Mouse (Mus musculus) heart, embryonic 13.5 days (tissue): ENCODE results near the gene Gm6657. TPM values are rescaled to one million over a fixed set of nuclear protein-coding genes. Genes with fewer than 3 reads are reported as not detected.

Experiments
- ATAC-seq: fragments of 200-750 bp; cut with Nextera tagmentation; 2 replicates; pipeline ENCODE4 v1.8.0; 2017; ENCODE audit warnings: moderate TSS enrichment; ENCODE audit not compliant: insufficient number of reproducible peaks, low FRiP score, low TSS enrichment; ENCODE audit errors: extremely low read depth
- H3K27ac ChIP-seq: fragments of 300-500 bp; sonication (generic); replicated peaks from 2 replicates; pipeline ENCODE4 v1.5.1; 2015; ENCODE audit warnings: moderate library complexity, mild to moderate bottlenecking, inconsistent platforms
- H3K27me3 ChIP-seq: fragments of 300-500 bp; sonication (generic); replicated peaks from 2 replicates; pipeline ENCODE4 v1.6.1; 2015; ENCODE audit warnings: mild to moderate bottlenecking, inconsistent platforms
- H3K36me3 ChIP-seq: fragments of 300-500 bp; sonication (generic); 2 replicates; pipeline ENCODE4 v1.6.1; 2015; ENCODE audit warnings: mild to moderate bottlenecking, inconsistent platforms
- H3K4me1 ChIP-seq: fragments of 300-500 bp; sonication (generic); 2 replicates; pipeline ENCODE4 v1.6.1; 2015; ENCODE audit warnings: inconsistent platforms
- H3K4me2 ChIP-seq: fragments of 300-500 bp; sonication (generic); 2 replicates; pipeline ENCODE4 v1.6.1; 2015; ENCODE audit warnings: inconsistent platforms, mild to moderate bottlenecking, moderate library complexity
- H3K4me3 ChIP-seq: fragments of 300-500 bp; sonication (generic); 2 replicates; pipeline ENCODE4 v1.5.1; 2015; ENCODE audit warnings: moderate library complexity, mild to moderate bottlenecking, inconsistent platforms
- H3K9ac ChIP-seq: fragments of 300-500 bp; sonication (generic); 2 replicates; pipeline ENCODE4 v1.6.1; 2015; ENCODE audit warnings: inconsistent platforms, mild to moderate bottlenecking, moderate library complexity
- H3K9me3 ChIP-seq: fragments of 300-500 bp; sonication (generic); 2 replicates; pipeline ENCODE4 v1.6.1; 2016; ENCODE audit warnings: inconsistent platforms
- WGBS: fragments of 180-500 bp; shearing (Covaris S2); methylation state at CpG from one replicate; pipeline ENCODE4 v1.1.7; 2015; ENCODE audit warnings: mixed read lengths; 5-methylcytosine and 5-hydroxymethylcytosine counted together
- polyA plus RNA-seq: library from polyadenylated mRNA; unstranded; fragments of >200 nt; fragmentation: Nextera tagmentation; extraction: Ambion mirVana; gene quantifications from 2 replicates; pipeline ENCODE4 v1.2.1, GENCODE M21; 2015

Gene Gm6657
- polyA plus RNA-seq, 1 experiment from 2014 or later, result not detected

DNA sequence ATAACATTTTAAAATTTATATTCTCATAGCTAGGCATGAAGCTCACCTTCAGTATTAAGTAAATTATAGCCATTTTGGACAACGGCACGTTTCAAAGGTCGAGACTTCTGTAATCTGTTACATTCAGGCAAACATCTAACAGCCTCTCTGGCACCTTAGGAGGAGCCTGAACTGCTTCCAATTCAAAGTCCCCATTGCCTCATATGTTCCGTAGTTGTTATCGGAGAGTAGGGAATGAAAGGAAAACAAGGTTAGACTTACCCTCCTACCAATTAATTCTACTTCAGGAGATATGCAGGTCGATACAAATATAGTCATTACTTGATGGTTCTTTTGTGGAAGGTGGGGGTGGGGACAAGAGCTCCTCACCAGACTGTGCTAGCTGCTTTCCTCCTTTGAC, 21.4 kb downstream of the Gm6657 start:
- no peak overlapping the region for H3K9ac ChIP-seq
- H3K4me3 ChIP-seq, result no peak overlapping the region
- no peak for ATAC-seq
- no peaks in the 10 kb centered on the region for H3K4me1 ChIP-seq
- WGBS, result 57% methylated on average over 6 of the region's 6 CpGs
- no peaks in the 10 kb centered on the region for H3K9me3 ChIP-seq
- no peak overlapping the region for H3K27ac ChIP-seq
- no peaks in the 10 kb centered on the region for H3K27me3 ChIP-seq
- no peaks in the 10 kb centered on the region for H3K36me3 ChIP-seq
- H3K4me2 ChIP-seq, result no peak overlapping the region

DNA sequence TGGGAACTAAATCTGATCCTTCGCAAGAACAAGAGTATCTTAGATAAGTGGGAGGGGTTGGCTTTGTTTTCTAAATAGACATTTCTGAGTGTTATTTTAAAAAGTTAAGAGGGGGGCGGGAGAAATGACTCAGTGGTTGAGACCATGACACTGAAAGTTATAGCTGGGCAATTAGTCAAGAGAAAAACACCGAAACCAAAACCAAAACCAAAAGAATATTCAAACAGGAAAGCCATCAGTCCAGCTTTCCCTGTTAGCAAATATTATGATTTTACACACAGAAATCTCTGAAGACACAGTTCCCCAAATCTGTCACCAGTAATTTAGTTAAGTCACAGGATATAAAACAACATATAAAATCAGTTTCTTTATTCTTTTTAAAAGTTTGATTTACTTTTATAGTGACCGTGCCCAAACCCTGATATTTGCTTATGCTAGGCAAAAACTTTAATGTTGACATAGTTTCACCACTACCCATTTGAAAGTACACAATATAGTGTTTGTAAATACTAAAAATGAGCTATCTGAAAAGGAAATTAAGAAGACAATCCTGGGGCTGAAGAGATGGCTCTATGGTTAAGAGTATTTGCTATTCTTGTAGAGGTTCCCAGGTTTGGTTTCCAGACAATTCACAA, 25.3 kb downstream of the Gm6657 start:
- no peak for ATAC-seq
- WGBS, result 75% methylated on average over 4 of the region's 4 CpGs
- Histone ChIP-seq H3K4me1 (no peaks in the 10 kb centered on the region), H3K9me3 (no peaks in the 10 kb centered on the region), H3K27ac (no peak overlapping the region), H3K4me3 (no peak overlapping the region), H3K36me3 (no peaks in the 10 kb centered on the region), H3K9ac (no peak overlapping the region), H3K4me2 (no peak overlapping the region), H3K27me3 (no peaks in the 10 kb centered on the region)

DNA sequence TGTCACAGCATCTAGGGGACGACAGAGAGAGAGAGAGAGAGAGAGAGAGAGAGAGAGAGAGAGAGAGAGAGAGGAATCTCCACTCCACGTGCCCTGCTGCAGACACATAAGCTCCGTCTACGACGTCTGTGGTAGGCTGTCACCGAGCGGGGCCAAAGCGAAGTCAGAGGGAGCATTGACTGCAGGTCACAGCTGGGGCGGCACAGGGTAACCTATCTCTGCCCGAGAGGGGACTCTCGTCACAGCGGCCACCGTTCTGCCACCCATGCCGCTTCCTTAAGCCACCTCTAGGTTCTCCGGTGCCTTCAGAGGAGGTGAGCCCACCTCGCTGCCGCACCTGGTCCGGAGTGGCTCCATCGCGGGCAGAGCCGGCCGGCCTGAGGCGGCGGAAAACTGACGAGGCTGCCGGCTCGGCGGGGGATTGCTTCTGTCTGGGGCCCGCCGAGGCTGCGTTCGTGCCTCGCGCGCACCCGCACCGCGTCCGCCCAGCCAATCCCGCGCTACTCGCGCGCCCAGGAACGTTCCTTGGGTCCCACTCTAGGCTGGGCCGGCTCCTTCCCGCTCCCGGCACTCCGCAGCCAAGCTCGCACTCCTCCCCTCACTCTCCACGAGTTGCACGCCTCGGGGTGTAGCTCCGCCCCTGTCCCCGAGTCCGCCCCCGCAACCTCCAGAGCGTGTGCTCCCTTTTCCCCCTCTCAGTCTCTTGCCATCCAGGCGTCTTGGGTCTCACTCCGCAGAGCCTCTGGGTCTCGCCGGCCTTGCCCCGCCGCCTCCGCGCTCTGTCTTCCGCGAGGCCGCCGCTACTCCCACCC, 31.9 kb downstream of the Gm6657 start, which contains the start of gene Gphn:
Gene Gphn, plus strand, starts transcription at position 673 of the 812 bp plus-strand sequence.
- Histone ChIP-seq H3K9me3 (no peaks in the 10 kb centered on the region), H3K9ac (peak within 1 kb of the TSS; percentile 93), H3K27me3 (no peaks in the 10 kb centered on the region), H3K4me3 (peak within 1 kb of the TSS; percentile 97), H3K4me1 (peaks cover 10% of the 10 kb centered on the region), H3K27ac (peak within 1 kb of the TSS; percentile 99), H3K36me3 (no peaks in the 10 kb centered on the region), H3K4me2 (peak within 1 kb of the TSS; percentile 83)
- peak; percentile 89 for ATAC-seq
- under 1% methylated on average over 69 of the region's 70 CpGs for WGBS

DNA sequence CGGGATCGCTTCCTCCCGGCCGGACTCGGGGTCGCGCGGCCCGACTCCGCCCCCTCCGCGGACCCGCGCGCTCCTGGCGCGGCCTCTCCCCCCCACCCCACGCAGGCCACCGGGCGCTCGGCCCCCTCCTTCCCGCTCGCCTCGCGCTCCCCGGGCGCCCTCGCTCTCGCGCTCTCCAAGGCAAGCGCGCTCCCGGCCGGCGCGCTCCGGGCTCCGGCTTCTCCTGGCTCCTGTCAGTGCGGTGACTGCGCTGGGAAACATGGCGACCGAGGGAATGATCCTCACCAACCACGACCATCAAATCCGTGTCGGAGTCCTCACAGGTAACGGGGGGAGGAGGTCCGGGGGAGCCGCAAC, 32.5 kb downstream of the Gm6657 start:
- peak overlapping the region; percentile 93 for H3K9ac ChIP-seq
- WGBS, result under 1% methylated on average over 44 of the region's 48 CpGs

DNA sequence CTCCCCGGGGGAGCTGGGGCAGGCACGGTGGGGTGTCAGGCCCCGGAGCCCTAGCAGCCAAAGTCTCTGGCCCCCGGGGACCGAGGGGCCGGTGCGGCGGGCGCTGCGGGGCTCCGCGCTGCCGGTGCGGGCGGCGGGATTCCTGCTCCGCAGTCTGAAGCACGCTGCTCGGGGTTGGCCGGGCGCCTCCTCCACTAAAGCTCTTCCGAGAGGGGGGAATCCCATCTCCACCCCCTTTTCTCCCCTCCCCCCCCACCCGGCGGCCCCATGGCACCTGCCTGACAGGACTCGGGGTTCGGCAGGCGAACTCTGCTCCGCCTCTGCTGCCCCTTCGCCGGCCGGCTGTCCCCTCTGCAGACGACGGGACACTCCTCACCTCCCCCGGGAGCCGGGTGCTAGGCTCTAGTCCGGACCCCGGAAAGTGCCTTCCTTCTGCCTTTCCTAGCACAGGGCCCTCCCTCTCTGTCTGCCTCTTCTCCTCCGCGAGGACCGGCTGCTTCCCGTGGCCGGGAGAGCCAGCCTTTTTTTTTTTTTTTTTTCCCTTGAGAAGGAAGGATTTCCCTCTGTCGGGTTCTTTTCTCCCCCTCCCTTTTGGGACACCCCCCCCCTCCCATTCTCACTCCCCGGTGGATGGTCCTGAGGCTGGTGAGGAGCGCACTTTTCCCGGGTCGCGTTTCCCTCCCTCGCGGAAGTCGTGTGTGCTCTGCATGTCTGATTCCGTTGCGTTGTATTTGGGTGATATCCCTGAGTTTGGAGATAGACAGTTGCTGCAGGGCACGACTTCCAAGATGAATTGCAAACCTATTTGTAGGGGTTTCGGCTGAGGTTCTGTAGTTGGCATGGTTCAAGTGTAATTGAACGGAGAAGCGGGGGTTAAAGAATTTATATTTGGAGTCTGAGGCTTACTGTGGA, 33.2 kb downstream of the Gm6657 start:
- WGBS, result under 1% methylated on average over 49 of the region's 57 CpGs
- H3K9me3 ChIP-seq, result no peaks in the 10 kb centered on the region
- peak overlapping the region; percentile 99 for H3K27ac ChIP-seq
- peak overlapping the region; percentile 97 for H3K4me3 ChIP-seq
- H3K9ac ChIP-seq, result peak overlapping the region; percentile 93
- no peaks in the 10 kb centered on the region for H3K27me3 ChIP-seq
- no peaks in the 10 kb centered on the region for H3K36me3 ChIP-seq
- peak overlapping the region; percentile 83 for H3K4me2 ChIP-seq
- no peak for ATAC-seq
- peaks cover 14% of the 10 kb centered on the region for H3K4me1 ChIP-seq

More for the DNA sequence above, 32.5 kb downstream of the Gm6657 start:
- Histone ChIP-seq H3K27ac (peak overlapping the region; percentile 99), H3K9me3 (no peaks in the 10 kb centered on the region), H3K4me2 (peak overlapping the region; percentile 83), H3K36me3 (no peaks in the 10 kb centered on the region), H3K4me3 (peak overlapping the region; percentile 97), H3K4me1 (peaks cover 10% of the 10 kb centered on the region), H3K27me3 (no peaks in the 10 kb centered on the region)
- peak; percentile 77 for ATAC-seq

DNA sequence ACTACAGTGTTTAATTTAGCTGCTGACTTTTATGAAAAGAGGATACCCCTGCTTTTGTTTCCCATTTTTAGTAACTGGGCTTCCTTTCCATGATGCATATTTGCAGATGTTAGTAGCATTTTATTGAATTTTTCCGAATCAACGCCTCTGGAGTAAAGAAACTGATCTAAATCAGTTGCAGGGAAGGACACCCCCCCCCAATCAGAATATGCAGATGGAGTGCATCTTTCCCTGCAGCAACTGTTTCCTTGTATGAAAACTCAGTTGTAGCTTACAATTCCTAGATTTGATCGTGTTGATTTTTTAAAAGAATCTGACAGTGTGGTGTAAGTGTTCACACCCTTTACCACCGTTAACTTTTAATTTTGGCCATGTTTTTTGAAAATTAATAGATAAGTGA, 34.1 kb downstream of the Gm6657 start:
- 43% methylated on average over 4 of the region's 4 CpGs for WGBS
- Histone ChIP-seq H3K9ac (peak overlapping the region; percentile 93), H3K27me3 (no peaks in the 10 kb centered on the region), H3K4me3 (peak overlapping the region; percentile 97), H3K36me3 (no peaks in the 10 kb centered on the region), H3K4me2 (peak overlapping the region; percentile 83), H3K4me1 (peaks cover 15% of the 10 kb centered on the region), H3K27ac (no peak overlapping the region), H3K9me3 (no peaks in the 10 kb centered on the region)
- ATAC-seq, result no peak

DNA sequence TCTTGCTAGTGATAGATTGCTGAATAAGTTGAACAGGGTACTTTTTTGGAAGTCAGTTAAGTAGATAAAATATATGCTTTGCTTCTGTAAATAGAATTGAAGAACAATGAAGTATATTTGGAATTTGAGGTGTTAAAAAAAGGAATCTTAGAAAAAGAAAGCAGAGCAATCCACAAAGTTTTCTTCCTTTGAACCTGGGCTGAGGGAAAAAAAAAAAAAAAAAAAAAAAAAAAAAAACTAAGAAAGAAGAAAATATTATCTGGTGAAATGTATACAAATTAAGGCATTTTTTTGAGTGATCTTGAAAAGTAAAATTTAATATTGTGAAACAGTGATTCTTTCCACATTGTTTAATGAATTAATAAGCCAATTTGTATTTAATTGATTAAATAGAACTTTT, 38.5 kb downstream of the Gm6657 start:
- ATAC-seq, result no peak
- H3K4me3 ChIP-seq, result no peak overlapping the region
- no peak overlapping the region for H3K9ac ChIP-seq
- no peak overlapping the region for H3K4me2 ChIP-seq
- no peaks in the 10 kb centered on the region for H3K9me3 ChIP-seq
- H3K36me3 ChIP-seq, result no peaks in the 10 kb centered on the region
- H3K27ac ChIP-seq, result no peak overlapping the region
- H3K4me1 ChIP-seq, result peaks cover 12% of the 10 kb centered on the region
- no peaks in the 10 kb centered on the region for H3K27me3 ChIP-seq

DNA sequence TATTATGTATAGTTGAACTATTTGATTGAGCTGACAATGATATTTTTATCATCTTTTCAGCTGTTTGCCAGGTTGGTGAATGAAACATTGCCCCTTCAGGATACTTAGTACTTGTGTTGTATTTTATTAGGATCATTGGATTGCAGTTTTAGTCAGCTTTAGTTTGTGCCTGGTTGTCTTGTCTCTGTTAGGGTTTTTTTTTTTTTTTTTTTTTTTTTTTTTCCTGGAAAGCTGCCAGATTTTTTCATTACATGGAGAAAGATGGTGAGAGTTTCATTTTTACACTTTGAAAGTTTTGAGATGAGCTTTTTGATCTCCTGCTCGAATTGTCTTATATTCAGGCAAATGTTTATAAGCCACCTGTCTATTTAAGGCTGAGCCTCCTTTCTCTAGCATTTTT, 54.3 kb downstream of the Gm6657 start:
- H3K4me2 ChIP-seq, result no peak overlapping the region
- no peaks in the 10 kb centered on the region for H3K27me3 ChIP-seq
- no peak for ATAC-seq
- H3K9ac ChIP-seq, result no peak overlapping the region
- WGBS, result 63% methylated on average over 1 of the region's 1 CpGs
- H3K27ac ChIP-seq, result no peak overlapping the region
- H3K4me3 ChIP-seq, result no peak overlapping the region
- H3K36me3 ChIP-seq, result no peaks in the 10 kb centered on the region
- no peaks in the 10 kb centered on the region for H3K9me3 ChIP-seq
- 0 out of 2 replicates have a peak, but pooled peaks cover 3% of the 10 kb centered on the region for H3K4me1 ChIP-seq

DNA sequence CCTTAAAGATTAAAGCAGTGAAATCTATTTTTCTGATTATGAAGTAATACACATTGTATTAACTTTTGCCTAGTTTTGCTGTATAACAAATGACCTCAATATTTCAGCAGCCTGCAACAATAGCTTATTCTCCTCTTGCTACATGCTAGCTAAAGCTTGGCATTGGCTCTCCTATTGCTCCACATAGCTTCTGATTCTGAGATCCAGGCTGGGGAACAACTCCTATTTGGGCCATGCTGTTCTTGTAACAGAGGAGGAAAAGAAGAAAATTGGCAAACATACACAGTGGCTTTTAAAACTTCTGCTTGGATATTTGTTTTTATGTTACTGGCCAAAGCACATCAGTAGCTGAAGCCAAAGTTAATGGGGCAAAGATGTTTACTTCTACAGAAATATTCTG, 55.1 kb downstream of the Gm6657 start:
- 0 out of 2 replicates have a peak, but pooled peaks cover 3% of the 10 kb centered on the region for H3K4me1 ChIP-seq
- H3K36me3 ChIP-seq, result no peaks in the 10 kb centered on the region
- H3K27ac ChIP-seq, result no peak overlapping the region
- ATAC-seq, result no peak
- no peaks in the 10 kb centered on the region for H3K9me3 ChIP-seq
- no peak overlapping the region for H3K9ac ChIP-seq
- H3K4me2 ChIP-seq, result no peak overlapping the region
- H3K27me3 ChIP-seq, result no peaks in the 10 kb centered on the region
- no peak overlapping the region for H3K4me3 ChIP-seq
